Mouse (Mus musculus) kidney, adult 2 months (tissue): ENCODE data around the gene Susd4. TPM values are rescaled to one million over a fixed set of nuclear protein-coding genes. Genes with fewer than 3 reads are reported as not detected.

Experiments
- DNase-seq: peaks from one replicate; pipeline ENCODE4 v3.0.0; 2021
- H3K27ac ChIP-seq: fragments of 200-500 bp; 2 replicates; pipeline ENCODE4 v1.5.1; 2012; ENCODE audit warnings: low read depth, low read length, control low read depth, inconsistent platforms; ENCODE audit not compliant: insufficient read depth
- H3K27me3 ChIP-seq: fragments of 200-500 bp; replicated peaks from 2 replicates; pipeline ENCODE4 v1.6.1; 2012; ENCODE audit warnings: mild to moderate bottlenecking, moderate library complexity, low read length, inconsistent platforms; ENCODE audit not compliant: control insufficient read depth, insufficient read depth
- H3K36me3 ChIP-seq: fragments of 200-500 bp; 2 replicates; pipeline ENCODE4 v1.6.1; 2012; ENCODE audit warnings: mild to moderate bottlenecking, moderate library complexity, low read length, inconsistent platforms; ENCODE audit not compliant: control insufficient read depth, insufficient read depth
- H3K4me1 ChIP-seq: fragments of 200-500 bp; 2 replicates; pipeline ENCODE4 v1.6.1; 2011; ENCODE audit warnings: low read length; ENCODE audit not compliant: control insufficient read depth, insufficient read depth
- H3K4me3 ChIP-seq: fragments of 200-500 bp; 2 replicates; pipeline ENCODE4 v1.5.1; 2011; ENCODE audit warnings: mild to moderate bottlenecking, low read depth, low read length, control low read depth; ENCODE audit not compliant: insufficient read depth
- CTCF ChIP-seq: fragments of 200-500 bp; conservative IDR thresholded peaks from 2 replicates; pipeline ENCODE4 v1.5.1; 2011; ENCODE audit warnings: low read depth, mild to moderate bottlenecking, control low read depth, low read length, moderate library complexity, mixed read lengths; ENCODE audit not compliant: insufficient read depth, insufficient read length
- POLR2A ChIP-seq: fragments of 200-500 bp; IDR thresholded peaks from one replicate; pipeline ENCODE4 v1.6.1; 2011; ENCODE audit warnings: low read depth, low read length, control low read depth
- WGBS: fragments of 180-500 bp; shearing (Covaris S2); methylation state at CpG from one replicate; pipeline ENCODE4 v1.1.7; 2018; 5-methylcytosine and 5-hydroxymethylcytosine counted together
- polyA plus RNA-seq: library from polyadenylated mRNA; depleted of rRNA; stranded (reverse); fragments of >200 nt; gene quantifications from 2 replicates; pipeline ENCODE4 v1.2.3, GENCODE M21; 2012

The Susd4 gene
- polyA plus RNA-seq, 1 experiment: 6.7 TPM

DNA sequence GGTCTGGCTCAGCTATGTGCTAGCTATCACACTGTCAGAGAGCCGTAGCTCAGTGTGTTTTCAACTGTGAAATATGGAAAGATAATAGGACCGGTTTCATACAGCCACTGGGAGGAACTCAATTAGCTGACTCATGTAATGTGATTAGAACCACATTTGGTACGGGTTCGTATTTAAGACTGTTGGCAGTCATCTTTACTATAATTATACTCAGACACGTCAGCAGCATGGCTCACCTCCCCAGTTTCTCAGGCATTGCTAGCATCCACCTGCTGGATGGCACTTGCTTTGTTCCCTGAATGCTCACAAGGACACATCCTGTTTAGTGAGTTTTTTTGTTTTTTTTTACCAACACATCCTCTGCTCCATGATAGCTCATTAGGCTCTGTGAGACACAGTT is 138.4 kb downstream of the Susd4 start:
- TF ChIP-seq POLR2A (no peak), CTCF (no peak)
- DNase-seq: no peak
- no peak overlapping the region for H3K27ac ChIP-seq
- no peaks in the 10 kb centered on the region for H3K36me3 ChIP-seq
- no peak overlapping the region for H3K4me3 ChIP-seq
- WGBS: 73% methylated on average over 5 of the region's 5 CpGs
- H3K27me3 ChIP-seq: no peaks in the 10 kb centered on the region
- H3K4me1 ChIP-seq: no peaks in the 10 kb centered on the region

DNA sequence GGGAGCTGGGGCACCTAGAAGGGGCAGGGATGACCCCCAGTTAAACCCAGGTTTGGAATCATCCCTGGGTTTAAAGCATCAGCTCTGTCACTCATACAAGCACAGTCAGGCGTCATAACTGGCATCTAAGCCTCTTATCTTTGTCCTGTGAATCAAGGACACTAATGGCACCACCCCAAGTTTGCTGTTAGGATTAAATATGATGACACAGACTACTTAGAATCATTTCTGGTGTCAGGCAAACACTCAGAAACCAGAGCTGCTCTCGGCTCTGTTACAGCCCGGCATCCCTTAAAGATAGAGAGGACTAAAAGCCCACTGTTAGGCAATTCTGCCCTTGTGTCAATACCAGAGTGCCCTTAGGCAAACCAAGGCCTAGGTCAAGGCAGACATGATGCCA is 139.2 kb downstream of the Susd4 start:
- no peak for TF ChIP-seq CTCF
- TF ChIP-seq POLR2A: no peak
- Histone ChIP-seq H3K4me1 (no peaks in the 10 kb centered on the region), H3K27ac (no peak overlapping the region), H3K27me3 (no peaks in the 10 kb centered on the region), H3K36me3 (no peaks in the 10 kb centered on the region), H3K4me3 (no peak overlapping the region)
- DNase-seq: no peak
- WGBS: 88% methylated on average over 3 of the region's 3 CpGs

DNA sequence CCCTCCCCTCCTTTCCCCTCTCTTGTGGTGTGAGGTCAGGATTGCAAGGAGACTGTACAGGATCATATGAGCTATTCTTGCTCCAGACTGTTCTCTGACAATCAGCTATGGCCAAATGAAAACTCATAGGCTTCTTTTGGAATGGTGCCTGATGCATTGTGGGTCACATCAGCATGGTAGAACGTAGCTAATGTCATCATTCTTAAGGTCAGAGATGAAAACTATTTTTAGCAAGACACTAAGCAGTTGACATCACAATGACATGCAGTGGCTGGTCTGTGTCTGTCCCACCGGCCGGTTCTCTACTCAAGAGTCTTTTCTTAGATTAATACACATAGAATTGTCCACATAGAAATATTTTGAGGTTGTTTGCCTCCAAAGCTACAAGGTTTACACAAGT is 142.0 kb downstream of the Susd4 start:
- WGBS: 87% methylated on average over 3 of the region's 3 CpGs
- Histone ChIP-seq H3K27me3 (no peaks in the 10 kb centered on the region), H3K27ac (no peak overlapping the region), H3K4me3 (no peak overlapping the region), H3K4me1 (no peaks in the 10 kb centered on the region), H3K36me3 (no peaks in the 10 kb centered on the region)
- no peak for DNase-seq
- TF ChIP-seq CTCF (no peak), POLR2A (no peak)

DNA sequence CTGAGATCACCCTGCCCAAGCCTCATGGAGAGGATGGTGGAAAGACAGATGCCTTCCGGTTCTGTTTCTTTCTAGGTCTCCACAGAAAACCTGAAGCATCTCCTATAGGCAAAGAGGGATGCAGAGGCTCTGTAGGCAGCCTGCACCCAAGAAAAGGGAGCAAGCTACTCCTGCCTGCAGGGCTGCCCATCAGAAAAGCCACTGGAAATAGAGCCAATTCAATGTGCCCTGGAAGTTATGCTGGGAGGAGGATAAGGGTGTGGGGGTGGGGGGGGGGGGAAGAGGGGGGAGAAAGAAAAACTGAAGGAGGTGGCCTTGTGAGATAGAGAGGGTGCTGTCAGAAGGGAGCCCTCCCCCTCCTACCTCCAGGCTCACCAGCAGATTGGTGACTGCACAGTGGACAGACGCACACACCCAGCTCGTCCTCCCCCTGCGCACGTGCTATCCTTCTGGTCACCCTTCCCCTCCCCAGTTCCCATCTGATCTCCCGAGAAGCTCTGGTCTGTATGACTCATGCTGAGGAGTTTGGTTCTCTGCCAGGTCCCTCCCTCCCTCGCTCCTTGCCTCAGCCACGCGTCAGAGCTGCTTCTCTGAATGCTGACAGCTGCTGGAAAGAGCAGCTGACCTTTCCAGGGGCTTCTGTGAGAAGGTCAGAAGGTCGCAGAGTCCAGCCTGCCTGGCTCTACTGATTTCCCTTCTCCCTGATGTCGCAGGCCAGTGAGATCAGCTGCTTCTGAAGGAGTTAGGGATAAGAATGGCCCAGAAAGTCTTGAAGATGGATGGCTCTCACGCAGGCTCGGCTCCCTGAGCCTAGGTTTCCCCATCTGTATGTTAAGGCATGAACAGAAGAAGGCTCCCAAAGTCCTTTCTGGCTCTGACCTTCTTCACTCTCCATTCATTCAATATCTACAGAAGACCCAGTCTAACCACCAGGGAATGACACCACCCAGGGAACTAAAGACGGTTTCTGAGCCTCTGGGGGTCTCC is 144.7 kb downstream of the Susd4 start:
- Histone ChIP-seq H3K27me3 (no peaks in the 10 kb centered on the region), H3K4me3 (no peak overlapping the region), H3K4me1 (no peaks in the 10 kb centered on the region), H3K36me3 (no peaks in the 10 kb centered on the region), H3K27ac (no peak overlapping the region)
- peak; percentile 92 for DNase-seq
- no peak for TF ChIP-seq CTCF
- TF ChIP-seq POLR2A: no peak
- 25% methylated on average over 14 of the region's 14 CpGs for WGBS

DNA sequence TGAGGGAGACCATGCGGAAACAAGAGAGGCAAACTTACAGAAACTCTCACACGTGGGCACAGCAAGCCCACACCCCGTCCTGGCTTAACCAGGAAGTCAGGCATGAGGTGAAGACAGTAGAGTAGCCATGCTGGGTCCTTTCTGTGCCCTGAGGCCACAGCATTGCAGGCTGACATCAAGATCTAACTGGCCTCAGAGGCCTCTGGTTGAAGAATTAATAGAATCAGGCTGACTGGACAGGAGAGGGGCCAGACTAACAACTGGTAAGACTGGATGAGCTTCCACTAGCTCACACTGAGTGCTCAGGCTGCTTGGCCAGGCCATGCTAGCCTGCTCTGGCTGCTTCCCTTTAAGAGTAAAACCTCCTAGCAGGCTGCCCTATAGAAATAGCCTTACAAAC is 145.4 kb downstream of the Susd4 start:
- Histone ChIP-seq H3K4me1 (no peaks in the 10 kb centered on the region), H3K4me3 (no peak overlapping the region), H3K27me3 (no peaks in the 10 kb centered on the region), H3K27ac (no peak overlapping the region), H3K36me3 (no peaks in the 10 kb centered on the region)
- TF ChIP-seq POLR2A: no peak
- TF ChIP-seq CTCF: no peak
- 70% methylated on average over 3 of the region's 3 CpGs for WGBS
- no peak for DNase-seq

DNA sequence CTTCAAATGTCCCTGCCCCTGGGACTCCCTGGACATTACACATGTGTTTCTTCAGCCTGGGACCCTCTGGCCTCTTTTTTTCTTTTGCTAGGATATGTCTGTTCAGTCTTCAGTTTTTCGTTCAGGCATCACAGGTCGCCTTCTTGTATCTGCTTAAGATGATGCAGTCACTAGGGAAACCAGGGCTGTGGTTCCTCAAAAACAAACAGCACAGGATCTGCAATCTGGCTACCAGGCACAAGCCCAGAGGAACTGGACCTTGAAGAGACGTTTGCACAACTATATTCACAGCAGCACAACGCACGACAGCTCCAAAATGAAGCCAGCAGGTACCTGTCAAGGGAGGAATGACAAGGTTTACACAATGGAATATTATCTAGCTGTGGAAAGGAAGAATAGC is 145.9 kb downstream of the Susd4 start:
- peak; percentile 2 for DNase-seq
- Histone ChIP-seq H3K27me3 (no peaks in the 10 kb centered on the region), H3K27ac (no peak overlapping the region), H3K36me3 (no peaks in the 10 kb centered on the region), H3K4me1 (no peaks in the 10 kb centered on the region), H3K4me3 (no peak overlapping the region)
- TF ChIP-seq POLR2A: no peak
- no peak for TF ChIP-seq CTCF
- WGBS: 90% methylated on average over 5 of the region's 5 CpGs

DNA sequence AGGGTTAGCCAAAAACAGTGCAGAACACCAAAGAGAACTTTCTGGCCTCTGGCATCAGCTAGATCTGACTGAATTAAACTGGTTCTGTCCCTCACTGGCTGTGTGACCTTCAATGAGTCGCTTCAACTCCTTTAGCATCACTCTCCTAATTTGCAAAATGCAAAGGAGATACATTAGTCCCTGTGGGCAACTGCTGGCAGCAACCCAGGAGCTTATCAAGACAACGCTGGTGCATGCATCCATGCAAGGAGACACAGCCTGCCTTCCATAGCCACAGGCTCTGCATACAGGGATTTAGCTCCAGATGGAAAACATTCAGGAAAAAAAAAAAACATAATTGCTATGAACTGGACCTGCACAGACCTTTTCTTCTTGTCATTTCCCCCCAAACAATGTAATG is 148.9 kb downstream of the Susd4 start:
- no peak for TF ChIP-seq CTCF
- TF ChIP-seq POLR2A: no peak
- 70% methylated on average over 2 of the region's 2 CpGs for WGBS
- no peaks in the 10 kb centered on the region for H3K27me3 ChIP-seq
- no peak overlapping the region for H3K4me3 ChIP-seq
- DNase-seq: no peak
- no peaks in the 10 kb centered on the region for H3K36me3 ChIP-seq
- no peaks in the 10 kb centered on the region for H3K4me1 ChIP-seq
- H3K27ac ChIP-seq: no peak overlapping the region
